8 mouse cellular contexts compared by ENCODE assay signal in the genomic region with DNA sequence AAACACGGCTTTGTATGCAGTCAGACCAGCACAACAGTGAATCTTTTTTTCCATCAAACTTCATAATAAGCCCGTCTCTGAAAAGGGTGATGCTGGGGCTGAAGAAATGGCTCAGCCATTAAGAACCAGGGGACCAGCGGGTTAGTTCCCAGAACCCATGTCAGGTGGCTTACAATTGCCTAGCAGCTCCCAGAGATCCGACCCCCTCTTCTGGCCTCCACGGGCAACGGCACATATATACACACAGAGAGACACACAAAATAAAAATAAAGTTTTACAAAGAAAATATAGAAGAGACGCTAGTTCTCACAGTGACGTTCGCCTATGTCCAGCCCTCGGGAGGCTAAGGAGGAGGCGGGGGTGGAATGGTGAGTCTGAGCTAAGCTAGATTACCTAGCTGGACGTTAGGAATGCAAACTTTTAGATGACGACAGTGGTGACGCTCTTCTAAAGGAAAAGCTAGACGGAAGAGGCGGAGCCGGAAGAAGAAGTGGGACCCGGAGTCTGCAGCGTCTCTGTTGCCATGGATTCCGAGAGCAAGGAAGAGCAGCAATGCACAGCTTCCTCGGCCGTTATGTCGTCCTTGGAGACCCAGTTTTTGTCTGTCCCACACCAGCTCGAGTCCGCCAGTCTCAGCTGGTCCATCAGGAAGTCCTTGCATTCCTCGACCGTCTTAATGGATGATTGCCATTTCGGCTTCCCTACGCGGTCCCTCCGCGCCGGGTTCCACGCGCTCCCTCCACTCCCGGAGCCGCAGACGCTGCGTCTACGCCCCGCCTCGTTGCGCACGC. TPM values are rescaled to one million over a fixed set of nuclear protein-coding genes. Genes with fewer than 3 reads are reported as not detected.
DNase-seq lines count a peak whose midpoint lies in the region; ATAC-seq and TF ChIP-seq lines count a peak whose summit lies in the region.

A gene (plus strand): TSS at position 487 of the 791 bp plus-strand sequence.

- H3K9me3 ChIP-seq in erythroblast, embryonic 14.5 days (ENCODE audit: control insufficient read depth, low read length) = no peaks in the 10 kb centered on the region
- no peaks in the 10 kb centered on the region for H3K9me3 ChIP-seq in embryonic facial prominence, embryonic 10.5 days
- no peaks in the 10 kb centered on the region for H3K9me3 ChIP-seq in limb, embryonic 10.5 days (replicated peaks)
- H3K9me3 ChIP-seq in midbrain, embryonic 11.5 days (ENCODE audit: control insufficient read depth, low read length) = no peaks in the 10 kb centered on the region

- peak within 1 kb of the TSS; percentile 85 for H3K4me2 ChIP-seq in midbrain, embryonic 11.5 days

- TF ChIP-seq POLR2A in kidney, adult 2 months (IDR thresholded peaks at IDR 0.05; ENCODE audit: low read depth, low read length) = no peak
- TF ChIP-seq POLR2A in spleen, adult 2 months (IDR thresholded peaks at IDR 0.05; ENCODE audit: low read depth, low read length) = no peak

- TF ChIP-seq CTCF in kidney, adult 2 months (conservative IDR thresholded peaks at IDR 0.05; ENCODE audit: insufficient read depth, insufficient read length, low read depth, low read length) = 0 out of 2 replicates have a peak, but pooled peaks have one; percentile 20
- no peak for TF ChIP-seq CTCF in spleen, adult 2 months (IDR thresholded peaks at IDR 0.05; ENCODE audit: extremely low read depth, insufficient read depth, insufficient read length, insufficient replicate concordance)

- H3K4me1 ChIP-seq in erythroblast, embryonic 14.5 days (ENCODE audit: control insufficient read depth) = peaks cover 4% of the 10 kb centered on the region
- peaks cover 31% of the 10 kb centered on the region for H3K4me1 ChIP-seq in embryonic facial prominence, embryonic 10.5 days
- H3K4me1 ChIP-seq in kidney, adult 2 months (ENCODE audit: control insufficient read depth, insufficient read depth, low read length) = peaks cover 4% of the 10 kb centered on the region; the same call in 1 of the 2 replicates
- peaks cover 32% of the 10 kb centered on the region for H3K4me1 ChIP-seq in limb, embryonic 10.5 days
- H3K4me1 ChIP-seq in midbrain, embryonic 11.5 days (ENCODE audit: control insufficient read depth, insufficient read depth, low read length) = peaks cover 4% of the 10 kb centered on the region; the same call in 1 of the 2 replicates
- no peaks in the 10 kb centered on the region for H3K4me1 ChIP-seq in spleen, adult 2 months (ENCODE audit: control insufficient read depth, insufficient read depth, insufficient read length)

- H3K9ac ChIP-seq in midbrain, embryonic 11.5 days (ENCODE audit: low read length) = peak within 1 kb of the TSS; percentile 57

- no peaks in the 10 kb centered on the region for H3K36me3 ChIP-seq in erythroblast, embryonic 14.5 days (ENCODE audit: control insufficient read depth)
- H3K36me3 ChIP-seq in embryonic facial prominence, embryonic 10.5 days (replicated peaks) = no peaks in the 10 kb centered on the region
- H3K36me3 ChIP-seq in kidney, adult 2 months (ENCODE audit: control insufficient read depth, insufficient read depth, low read length) = no peaks in the 10 kb centered on the region
- no peaks in the 10 kb centered on the region for H3K36me3 ChIP-seq in limb, embryonic 10.5 days
- H3K36me3 ChIP-seq in midbrain, embryonic 11.5 days (ENCODE audit: control insufficient read depth, insufficient read depth, low read length) = no peaks in the 10 kb centered on the region
- no peaks in the 10 kb centered on the region for H3K36me3 ChIP-seq in spleen, adult 2 months (ENCODE audit: control insufficient read depth, insufficient read depth, low read length)

- peak; percentile 89 for DNase-seq in embryonic facial prominence, embryonic 10.5 days (ENCODE audit: low spot score)
- peak; percentile 81 for DNase-seq in heart, adult 8-10 months (ENCODE audit: low spot score)
- DNase-seq in kidney, adult 2 months = peak; percentile 93
- peak; percentile 82 for DNase-seq in limb, embryonic 10.5 days (ENCODE audit: low spot score)
- peak; percentile 96 for DNase-seq in midbrain, embryonic 11.5 days (ENCODE audit: low spot score, missing footprints)
- DNase-seq in spleen, adult 2 months (ENCODE audit: low read depth in 1 of 2, low spot score in 2 of 2) = peak; percentile 53 to 62

- peaks cover 22% of the 10 kb centered on the region for H3K27me3 ChIP-seq in erythroblast, embryonic 14.5 days (ENCODE audit: control insufficient read depth)
- peaks cover 14% of the 10 kb centered on the region for H3K27me3 ChIP-seq in embryonic facial prominence, embryonic 10.5 days (replicated peaks; ENCODE audit: low read depth, poor library complexity, severe bottlenecking)
- no peaks in the 10 kb centered on the region for H3K27me3 ChIP-seq in kidney, adult 2 months (replicated peaks; ENCODE audit: control insufficient read depth, insufficient read depth, low read length)
- peaks cover 23% of the 10 kb centered on the region for H3K27me3 ChIP-seq in limb, embryonic 10.5 days (ENCODE audit: low read depth, poor library complexity, severe bottlenecking)
- peaks cover 3% of the 10 kb centered on the region; the same call in 1 of the 2 replicates for H3K27me3 ChIP-seq in midbrain, embryonic 11.5 days (ENCODE audit: control insufficient read depth, insufficient read depth, low read length)
- H3K27me3 ChIP-seq in spleen, adult 2 months (ENCODE audit: control insufficient read depth, insufficient read depth, low read length) = no peaks in the 10 kb centered on the region

- WGBS in embryonic facial prominence, embryonic 10.5 days = 4% methylated on average over 44 of the region's 44 CpGs
- WGBS in kidney, adult 2 months = 3% methylated on average over 44 of the region's 44 CpGs
- WGBS in limb, embryonic 10.5 days = 4% methylated on average over 44 of the region's 44 CpGs
- 3% methylated on average over 44 of the region's 44 CpGs for WGBS in midbrain, embryonic 11.5 days
- 5% methylated on average over 44 of the region's 44 CpGs for WGBS in spleen, adult 2 months

- H3K4me3 ChIP-seq in erythroblast, embryonic 14.5 days (replicated peaks) = peak within 1 kb of the TSS; percentile 52
- peak within 1 kb of the TSS; percentile 70 for H3K4me3 ChIP-seq in embryonic facial prominence, embryonic 10.5 days
- peak within 1 kb of the TSS; percentile 63 for H3K4me3 ChIP-seq in kidney, adult 2 months (ENCODE audit: insufficient read depth, low read depth, low read length)
- H3K4me3 ChIP-seq in limb, embryonic 10.5 days = peak within 1 kb of the TSS; percentile 70
- H3K4me3 ChIP-seq in midbrain, embryonic 11.5 days (ENCODE audit: low read depth, low read length) = peak within 1 kb of the TSS; percentile 62
- peak within 1 kb of the TSS; percentile 67 for H3K4me3 ChIP-seq in spleen, adult 2 months (ENCODE audit: extremely low read depth, insufficient read depth, insufficient read length)

- no peak for ATAC-seq in erythroblast, adult 5-6 weeks (replicated peaks; ENCODE audit: low FRiP score, poor library complexity, severe bottlenecking)
- ATAC-seq in midbrain, embryonic 11.5 days (ENCODE audit: low FRiP score) = peak; percentile 89

- peak within 1 kb of the TSS; percentile 64 for H3K27ac ChIP-seq in embryonic facial prominence, embryonic 10.5 days (replicated peaks)
- peak within 1 kb of the TSS; percentile 37; the same call in 1 of the 2 replicates for H3K27ac ChIP-seq in kidney, adult 2 months (ENCODE audit: insufficient read depth, low read depth, low read length)
- H3K27ac ChIP-seq in limb, embryonic 10.5 days = peak within 1 kb of the TSS; percentile 61
- no peak within 1 kb of the TSS for H3K27ac ChIP-seq in midbrain, embryonic 11.5 days (ENCODE audit: low read depth, low read length)
- H3K27ac ChIP-seq in spleen, adult 2 months (ENCODE audit: insufficient read depth, low read length) = no peak within 1 kb of the TSS

RNA-seq across cellular contexts. Expression of the gene that starts here (rescaled TPM):
- polyA plus RNA-seq in erythroblast, embryonic 14.5 days (2012) = not detected in 2 replicates
- total RNA-seq in erythroblast, adult 5-6 weeks (2015; ENCODE audit: low replicate concordance) = 0.21 TPM in 1 of 2 replicates, not detected in the other
- total RNA-seq in erythroblast, adult 5-6 weeks (2017; ENCODE audit: low replicate concordance) = not detected in 2 replicates
- 1.0 and 1.5 TPM in 2 replicates for polyA plus RNA-seq in embryonic facial prominence, embryonic 10.5 days (2016; fragmentation: Nextera tagmentation; extraction: Ambion mirVana)
- under 1 TPM in 2 of 4 experiments, not detected in 2; 0.09 to 0.14 TPM for total RNA-seq in heart, adult 8-10 months (2022)
- 30.3 and 38.7 TPM in 2 replicates for polyA plus RNA-seq in kidney, adult 2 months (2012; rRNA removed)
- polyA plus RNA-seq in limb, embryonic 10.5 days (2016; fragmentation: Nextera tagmentation; extraction: Ambion mirVana) = 0.63 and 1.0 TPM in 2 replicates
- 0.51 and 0.65 TPM in 2 replicates for polyA plus RNA-seq in midbrain, embryonic 11.5 days (2014; fragmentation: Nextera tagmentation; extraction: Ambion mirVana)
- polyA plus RNA-seq in spleen, adult 2 months (2012; rRNA removed) = 0.32 and 0.65 TPM in 2 replicates

Comparison
In these comparisons a context has a peak if more than half of its experiments do, and no peak if none do; other contexts are left out.
1. RNA of the gene that starts here (polyA plus RNA-seq): 30.3 to 38.7 TPM in kidney, adult 2 months; 1.0 to 1.5 TPM in embryonic facial prominence, embryonic 10.5 days, 0.63 to 1.0 TPM in limb, embryonic 10.5 days, 0.32 to 0.65 TPM in spleen, adult 2 months, 0.51 to 0.65 TPM in midbrain, embryonic 11.5 days and not detected in erythroblast, embryonic 14.5 days; every median in the first group is over 10 times any median in the second.
2. Peak in DNase-seq in heart, adult 8-10 months; RNA of the gene not detected or under 1 TPM.
3. Peak in DNase-seq, ATAC-seq, H3K4me3 ChIP-seq, H3K9ac ChIP-seq and H3K4me2 ChIP-seq in midbrain, embryonic 11.5 days; RNA of the gene not detected or under 1 TPM.
4. Peak in DNase-seq and H3K4me3 ChIP-seq in spleen, adult 2 months; RNA of the gene not detected or under 1 TPM.
5. H3K27ac ChIP-seq: peak in embryonic facial prominence, embryonic 10.5 days (single experiment), kidney, adult 2 months (single experiment) and limb, embryonic 10.5 days (single experiment); none in midbrain, embryonic 11.5 days (single experiment) and spleen, adult 2 months (single experiment).
6. Peak in every context shown above with its lines, with median percentiles within 50 percentile points of each other: H3K4me3 ChIP-seq and DNase-seq.